Mouse (Mus musculus) megakaryocyte, embryonic 14.5 days (primary cell): ENCODE data around the gene Gmppb.

ENCODE experiments used
- FLI1 ChIP-seq: IDR thresholded peaks from 2 replicates; pipeline ENCODE4 v1.6.1; 2012; ENCODE audit warnings: low read length, inconsistent platforms, mixed read lengths
- GATA1 ChIP-seq: IDR thresholded peaks from 3 replicates; pipeline ENCODE4 v1.6.1; 2012; ENCODE audit warnings: mixed read lengths, low read length, inconsistent platforms, borderline replicate concordance

DNA sequence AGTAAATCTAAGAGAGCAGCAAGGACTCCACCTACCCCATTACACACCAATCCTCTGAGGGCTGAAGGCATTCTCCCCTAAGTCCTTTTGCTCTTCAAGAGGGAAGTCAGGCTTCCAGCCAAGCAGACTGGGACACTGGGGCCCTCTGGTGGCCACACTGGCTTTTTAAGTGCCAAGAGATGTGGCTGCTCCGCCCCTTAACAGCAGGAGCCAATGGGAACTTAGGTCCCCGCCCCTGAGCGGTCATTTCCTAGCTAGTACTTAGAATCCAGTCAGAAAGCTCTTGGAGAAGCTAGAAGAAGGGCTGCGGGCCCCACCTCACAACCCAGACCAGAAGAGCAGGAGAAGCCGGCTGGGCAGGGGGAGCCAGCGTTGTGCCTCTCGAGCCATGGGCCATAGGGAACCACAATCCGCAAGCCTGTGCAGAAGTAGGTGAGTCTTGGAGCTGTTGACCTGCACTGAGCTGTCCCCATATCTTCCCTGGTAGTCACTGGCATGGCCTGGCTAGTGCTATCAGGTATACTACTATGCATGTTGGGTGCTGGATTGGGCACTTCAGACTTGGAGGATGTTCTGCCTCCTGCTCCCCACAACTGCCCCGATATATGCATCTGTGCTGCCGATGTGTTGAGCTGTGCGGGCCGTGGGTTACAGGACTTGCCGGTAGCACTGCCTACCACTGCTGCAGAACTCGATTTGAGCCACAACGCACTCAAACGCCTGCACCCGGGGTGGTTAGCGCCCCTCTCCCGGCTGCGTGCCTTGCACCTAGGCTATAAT, 4.0 kb downstream of the Gmppb start, which contains the start of gene Amigo3:
- no peak for TF ChIP-seq FLI1
- TF ChIP-seq GATA1 = no peak
